Comparison of ENCODE assay signal across 21 mouse cellular contexts in the genomic region with DNA sequence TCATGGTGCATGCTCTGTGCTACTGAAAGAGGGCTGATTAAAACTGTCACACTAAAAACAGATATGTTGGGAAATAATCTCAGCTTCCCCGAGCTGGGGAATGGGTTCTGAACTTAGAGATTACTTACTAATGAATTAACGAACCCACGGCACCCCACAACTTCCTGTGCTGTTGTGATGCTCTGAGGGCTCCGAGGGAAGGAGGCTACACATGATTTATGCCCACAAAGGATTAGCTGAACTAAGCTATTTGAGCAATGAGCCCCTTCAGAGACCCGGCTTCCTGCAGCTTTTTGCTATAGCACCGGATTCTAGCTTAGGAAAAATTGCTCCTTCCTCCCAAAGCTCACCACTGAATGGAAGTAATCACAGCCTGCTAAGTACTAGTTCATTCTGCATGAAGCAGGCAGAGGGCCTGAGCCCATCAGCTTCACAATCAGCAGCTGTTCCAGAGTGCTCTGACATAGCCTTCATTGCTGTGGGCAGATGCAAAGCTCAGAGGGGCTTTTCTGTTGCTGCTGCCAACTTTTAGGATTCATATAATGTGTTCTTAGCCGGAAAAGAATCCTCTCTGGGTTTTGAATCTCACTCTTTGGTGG. TPM values are rescaled to one million over a fixed set of nuclear protein-coding genes. Genes with fewer than 3 reads are reported as not detected.
A peak's percentile ranks its signal among the peaks of the same experiment; 100 is the strongest.
DNase-seq lines count a peak whose midpoint lies in the region; ATAC-seq and TF ChIP-seq lines count a peak whose summit lies in the region.
"Had no signal": no experiment of that assay in that cellular context is flagged by ENCODE, and none has a peak within 500 bp of the region (broad histone marks: within the 10 kb centered on the region; RNA-seq: fewer than 3 reads in every experiment).

No protein-coding gene starts in this region.

- no peaks in the 10 kb centered on the region for H3K36me3 ChIP-seq in forebrain, embryonic 15.5 days
- H3K36me3 ChIP-seq in forebrain, embryonic 11.5 days (ENCODE audit: control insufficient read depth, insufficient read depth, low read length): no peaks in the 10 kb centered on the region
- no peaks in the 10 kb centered on the region for H3K36me3 ChIP-seq in limb, embryonic 14.5 days (ENCODE audit: control insufficient read depth, insufficient read depth, low read length)
- H3K36me3 ChIP-seq: embryonic facial prominence, embryonic 12.5 days had no signal

- H3K27ac ChIP-seq in forebrain, embryonic 15.5 days (replicated peaks): 0 out of 2 replicates have a peak overlapping the region, but pooled peaks have one; percentile 13
- H3K27ac ChIP-seq in forebrain, embryonic 11.5 days (ENCODE audit: low read depth, low read length): no peak overlapping the region
- H3K27ac ChIP-seq in limb, embryonic 14.5 days (replicated peaks; ENCODE audit: low read depth, low read length): no peak overlapping the region
- H3K27ac ChIP-seq: embryonic facial prominence, embryonic 12.5 days; gastrocnemius, adult 2 months; heart, adult 2 months; layer of hippocampus, adult 2 months; macrophage; stomach, postnatal 0 days had no signal

- no peak for ATAC-seq in forebrain, embryonic 15.5 days (replicated peaks)
- ATAC-seq in forebrain, embryonic 11.5 days (replicated peaks; ENCODE audit: low FRiP score): no peak
- ATAC-seq in CD4-positive, CD25-positive, alpha-beta regulatory T cell, adult 4 months: peak; percentile 55
- ATAC-seq in limb, embryonic 14.5 days (ENCODE audit: low FRiP score, low read depth): peak; percentile 53; the same call in 1 of the 2 replicates
- ATAC-seq: intestine, embryonic 16.5 days; Patski had no signal

- no peak for DNase-seq in forebrain, embryonic 11.5 days (ENCODE audit: low spot score)
- DNase-seq in kidney, postnatal 10 days: peak; percentile 26
- no peak for DNase-seq in kidney, adult 18-20 months
- DNase-seq in limb, embryonic 14.5 days (ENCODE audit: low spot score): peak; percentile 49
- DNase-seq in right cerebral cortex, postnatal 36 days (ENCODE audit: low spot score in 2 of 2): no peak
- DNase-seq in layer of hippocampus, adult 9-10 months (ENCODE audit: low spot score): no peak
- DNase-seq: cerebellum, postnatal 36 days; gastrocnemius, adult 2 months; heart, adult 2 months; lung, embryonic 14.5 days; thymus, postnatal 36 days had no signal

- H3K9ac ChIP-seq in forebrain, embryonic 15.5 days (replicated peaks): no peak overlapping the region
- H3K9ac ChIP-seq in forebrain, embryonic 11.5 days (ENCODE audit: low read length): no peak overlapping the region
- no peak overlapping the region for H3K9ac ChIP-seq in limb, embryonic 14.5 days (ENCODE audit: low read depth, low read length, severe bottlenecking)
- H3K9ac ChIP-seq: embryonic facial prominence, embryonic 12.5 days; lung, embryonic 14.5 days had no signal

- peaks cover 9% of the 10 kb centered on the region; the same call in 1 of the 2 replicates for H3K4me1 ChIP-seq in forebrain, embryonic 15.5 days
- H3K4me1 ChIP-seq in forebrain, embryonic 11.5 days (replicated peaks; ENCODE audit: control insufficient read depth, insufficient read depth, low read length): no peaks in the 10 kb centered on the region
- peaks cover 8% of the 10 kb centered on the region; the same call in 1 of the 2 replicates for H3K4me1 ChIP-seq in limb, embryonic 14.5 days (ENCODE audit: control insufficient read depth, insufficient read depth, low read length)

- WGBS in forebrain, embryonic 15.5 days: 49% methylated on average over 7 of the region's 7 CpGs
- WGBS in forebrain, embryonic 11.5 days: 62% methylated on average over 7 of the region's 7 CpGs
- 41% methylated on average over 7 of the region's 7 CpGs for WGBS in limb, embryonic 14.5 days

- no peaks in the 10 kb centered on the region for H3K27me3 ChIP-seq in forebrain, embryonic 15.5 days
- H3K27me3 ChIP-seq in forebrain, embryonic 11.5 days (ENCODE audit: control insufficient read depth, insufficient read depth, low read length): no peaks in the 10 kb centered on the region
- H3K27me3 ChIP-seq in limb, embryonic 14.5 days (ENCODE audit: control insufficient read depth, insufficient read depth, low read length): no peaks in the 10 kb centered on the region
- H3K27me3 ChIP-seq: embryonic facial prominence, embryonic 12.5 days had no signal

- no peaks in the 10 kb centered on the region for H3K9me3 ChIP-seq in forebrain, embryonic 15.5 days
- no peaks in the 10 kb centered on the region for H3K9me3 ChIP-seq in forebrain, embryonic 11.5 days (ENCODE audit: control insufficient read depth, low read length)
- H3K9me3 ChIP-seq in limb, embryonic 14.5 days (ENCODE audit: control insufficient read depth, low read length): no peaks in the 10 kb centered on the region
- H3K9me3 ChIP-seq: embryonic facial prominence, embryonic 12.5 days had no signal

- no peak overlapping the region for H3K4me2 ChIP-seq in forebrain, embryonic 15.5 days (replicated peaks)
- H3K4me2 ChIP-seq in forebrain, embryonic 11.5 days (ENCODE audit: low read depth, low read length, severe bottlenecking): no peak overlapping the region
- no peak overlapping the region for H3K4me2 ChIP-seq in limb, embryonic 14.5 days (replicated peaks; ENCODE audit: low read depth, low read length, severe bottlenecking)
- H3K4me2 ChIP-seq: embryonic facial prominence, embryonic 12.5 days; lung, embryonic 14.5 days had no signal

- TF ChIP-seq POLR2A in limb, embryonic 14.5 days (IDR thresholded peaks at IDR 0.05; ENCODE audit: borderline replicate concordance, extremely low read depth, insufficient read depth, insufficient read length): no peak

- H3K4me3 ChIP-seq in forebrain, embryonic 15.5 days: no peak overlapping the region
- H3K4me3 ChIP-seq in forebrain, embryonic 11.5 days (ENCODE audit: low read depth, low read length): no peak overlapping the region
- no peak overlapping the region for H3K4me3 ChIP-seq in limb, embryonic 14.5 days (replicated peaks; ENCODE audit: low read length)
- H3K4me3 ChIP-seq: embryonic facial prominence, embryonic 12.5 days; gastrocnemius, adult 2 months; heart, adult 2 months; layer of hippocampus, adult 2 months had no signal

RNA-seq across cellular contexts. Expression of a gene that starts 8.4 kb away (rescaled TPM):
- polyA plus RNA-seq in forebrain, embryonic 15.5 days (2015; fragmentation: Nextera tagmentation; extraction: Ambion mirVana): not detected in 2 replicates
- not detected in 2 replicates for polyA plus RNA-seq in forebrain, embryonic 11.5 days (2014; fragmentation: Nextera tagmentation; extraction: Ambion mirVana)
- polyA plus RNA-seq in CD4-positive, CD25-positive, alpha-beta regulatory T cell, adult 4 months (2017; shearing (Covaris generic)): 1,000 to 10,000 TPM; 1,336 to 1,816 TPM
- polyA plus RNA-seq in limb, embryonic 14.5 days (2012; rRNA removed): 1.1 and 1.6 TPM in 2 replicates
- 0.43 TPM in 1 of 2 replicates, not detected in the other for polyA plus RNA-seq in limb, embryonic 14.5 days (2014; fragmentation: Nextera tagmentation; extraction: Ambion mirVana)
- polyA plus RNA-seq: heart, postnatal 0 days; intestine, embryonic 16.5 days; macrophage; Patski; stomach, postnatal 0 days had no signal

RNA-seq across cellular contexts. Expression of a gene that starts 35.3 kb away (rescaled TPM):
- 1.1 and 1.3 TPM in 2 replicates for polyA plus RNA-seq in forebrain, embryonic 15.5 days (2015; fragmentation: Nextera tagmentation; extraction: Ambion mirVana)
- 0.20 and 0.47 TPM in 2 replicates for polyA plus RNA-seq in forebrain, embryonic 11.5 days (2014; fragmentation: Nextera tagmentation; extraction: Ambion mirVana)
- polyA plus RNA-seq in CD4-positive, CD25-positive, alpha-beta regulatory T cell, adult 4 months (2017; shearing (Covaris generic)): 100 to 1,000 TPM; 158 to 164 TPM
- 4.5 and 6.4 TPM in 2 replicates for polyA plus RNA-seq in limb, embryonic 14.5 days (2012; rRNA removed)
- polyA plus RNA-seq in limb, embryonic 14.5 days (2014; fragmentation: Nextera tagmentation; extraction: Ambion mirVana): 4.0 and 4.8 TPM in 2 replicates
- polyA plus RNA-seq: heart, postnatal 0 days; liver, adult 2 months; Patski had no signal

Comparison
In these comparisons a context has a peak if more than half of its experiments do, and no peak if none do; other contexts are left out.
1. DNase-seq: peak in kidney, postnatal 10 days (single experiment) and limb, embryonic 14.5 days (single experiment); none in forebrain, embryonic 11.5 days (single experiment), kidney, adult 18-20 months (single experiment), right cerebral cortex, postnatal 36 days (0 of 2) and layer of hippocampus, adult 9-10 months (single experiment).
2. ATAC-seq: peak in CD4-positive, CD25-positive, alpha-beta regulatory T cell, adult 4 months (single experiment) and limb, embryonic 14.5 days (single experiment); none in forebrain, embryonic 15.5 days (single experiment) and forebrain, embryonic 11.5 days (single experiment).
3. RNA of a gene that starts 8.4 kb away (polyA plus RNA-seq): 1,336 to 1,816 TPM in CD4-positive, CD25-positive, alpha-beta regulatory T cell, adult 4 months; 0.43 to 1.6 TPM in limb, embryonic 14.5 days, not detected in forebrain, embryonic 15.5 days and not detected in forebrain, embryonic 11.5 days; every median in the first group is over 100 times any median in the second.
4. RNA of a gene that starts 35.3 kb away (polyA plus RNA-seq): 158 to 164 TPM in CD4-positive, CD25-positive, alpha-beta regulatory T cell, adult 4 months; 4.0 to 6.4 TPM in limb, embryonic 14.5 days, 1.1 to 1.3 TPM in forebrain, embryonic 15.5 days and 0.20 to 0.47 TPM in forebrain, embryonic 11.5 days; every median in the first group is over 10 times any median in the second.